Mouse (Mus musculus): ENCODE measurements around the gene Shroom3.

Shroom3 gene

DNA sequence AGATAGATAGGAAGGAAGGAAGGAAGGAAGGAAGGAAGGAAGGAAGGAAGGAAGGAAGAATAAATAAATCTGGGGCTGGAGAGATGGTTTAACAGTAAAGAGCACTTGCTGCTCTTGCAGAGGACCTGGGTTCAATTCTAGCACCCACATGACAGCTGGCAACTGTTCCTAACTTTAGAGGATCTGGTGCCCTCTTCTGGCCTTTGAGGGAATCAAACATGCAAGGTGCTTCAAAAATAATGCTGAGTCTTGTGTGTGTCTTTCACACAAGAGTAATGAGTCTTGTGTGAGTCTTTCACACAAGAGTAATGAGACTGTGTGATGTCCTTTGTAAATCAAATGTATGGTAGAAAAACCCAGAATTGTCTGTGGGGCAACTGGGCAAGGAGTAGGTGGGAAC, 299.4 kb downstream of the Shroom3 start:
- no peak for DNase-seq

DNA sequence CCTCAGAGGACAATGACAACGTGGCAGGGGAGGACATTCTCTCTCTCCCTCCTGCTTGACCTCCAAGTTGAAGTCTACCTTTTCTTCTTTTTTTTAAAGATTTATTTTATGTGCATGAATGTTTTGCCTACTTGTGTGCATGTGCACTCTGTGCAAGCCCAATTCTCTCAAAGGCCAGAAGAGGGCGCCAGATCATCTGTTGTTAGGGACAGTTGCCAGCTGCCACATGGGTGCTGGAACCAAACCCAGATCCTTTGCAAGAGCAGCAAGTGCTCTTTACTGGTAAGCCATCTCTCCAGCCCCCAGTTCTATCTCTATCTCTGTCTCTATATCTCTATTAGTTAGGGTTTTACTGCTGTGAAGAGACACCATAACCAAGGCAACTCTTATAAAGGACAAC, 300.7 kb downstream of the Shroom3 start:
- no peak for DNase-seq

GRCm38 (mm10) chr5:92984692-92985091, 301.5 kb downstream of the Shroom3 start:
- no peak for DNase-seq

- no peak for DNase-seq
These were observed 302.2 kb downstream of the Shroom3 start for GRCm38 (mm10) chr5:92985391-92985790.

DNA sequence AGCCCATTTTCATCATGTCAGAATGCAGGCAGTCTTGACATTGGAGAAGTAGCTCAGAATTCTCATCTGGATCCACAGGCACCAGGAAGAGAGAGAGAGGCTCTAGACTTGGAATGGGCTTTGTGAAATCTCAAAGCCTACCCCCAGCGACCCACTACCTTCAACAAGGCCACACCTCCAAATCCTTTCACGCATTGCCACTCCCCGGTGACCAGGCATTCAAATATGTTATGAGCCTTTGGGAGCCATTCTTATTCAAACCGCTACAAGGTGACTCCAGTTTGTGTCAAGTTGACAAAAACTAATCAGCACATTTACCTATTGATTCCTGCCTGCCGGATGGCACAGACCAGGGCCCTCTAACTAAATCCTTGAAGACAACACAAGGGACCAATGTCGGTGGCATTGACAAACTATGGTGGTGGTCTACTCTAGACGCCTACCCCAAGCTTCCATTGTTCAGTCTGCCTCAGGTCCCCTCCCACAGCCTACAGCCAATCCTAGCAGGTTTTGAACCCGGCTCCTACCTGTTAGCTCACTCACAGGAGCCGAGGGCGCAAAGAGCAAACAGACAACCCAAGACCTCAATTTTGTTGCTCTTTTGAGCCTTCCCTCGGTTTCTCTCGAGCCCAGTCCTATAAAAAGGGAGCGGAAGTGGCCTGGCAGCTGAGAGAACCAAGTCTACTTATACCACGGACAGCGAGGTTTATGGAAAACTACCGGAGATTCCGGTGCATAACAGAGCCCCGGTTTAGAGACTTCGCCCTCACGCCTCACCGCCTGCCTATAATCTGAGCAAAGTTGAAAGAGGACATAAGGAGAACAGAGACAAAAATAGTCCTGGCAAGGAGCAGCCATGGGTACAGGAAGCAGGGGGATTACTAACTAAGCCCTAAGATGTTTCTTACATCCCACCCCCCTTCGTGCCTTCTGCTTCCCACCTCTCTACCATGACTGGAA, 303.7 kb downstream of the Shroom3 start:
- no peak for DNase-seq

GRCm38 (mm10) chr5:92987891-92988768, 304.9 kb downstream of the Shroom3 start:
- DNase-seq, result no peak

GRCm38 (mm10) chr5:92988769-92989356, 305.6 kb downstream of the Shroom3 start:
- DNase-seq, result no peak

- DNase-seq, result no peak
These were observed 308.9 kb downstream of the Shroom3 start for GRCm38 (mm10) chr5:92992106-92992505.

GRCm38 (mm10) chr5:92994309-92994708, 311.1 kb downstream of the Shroom3 start:
- DNase-seq, result no peak

- DNase-seq, result no peak
These were observed 311.6 kb downstream of the Shroom3 start for GRCm38 (mm10) chr5:92994861-92995260.

DNA sequence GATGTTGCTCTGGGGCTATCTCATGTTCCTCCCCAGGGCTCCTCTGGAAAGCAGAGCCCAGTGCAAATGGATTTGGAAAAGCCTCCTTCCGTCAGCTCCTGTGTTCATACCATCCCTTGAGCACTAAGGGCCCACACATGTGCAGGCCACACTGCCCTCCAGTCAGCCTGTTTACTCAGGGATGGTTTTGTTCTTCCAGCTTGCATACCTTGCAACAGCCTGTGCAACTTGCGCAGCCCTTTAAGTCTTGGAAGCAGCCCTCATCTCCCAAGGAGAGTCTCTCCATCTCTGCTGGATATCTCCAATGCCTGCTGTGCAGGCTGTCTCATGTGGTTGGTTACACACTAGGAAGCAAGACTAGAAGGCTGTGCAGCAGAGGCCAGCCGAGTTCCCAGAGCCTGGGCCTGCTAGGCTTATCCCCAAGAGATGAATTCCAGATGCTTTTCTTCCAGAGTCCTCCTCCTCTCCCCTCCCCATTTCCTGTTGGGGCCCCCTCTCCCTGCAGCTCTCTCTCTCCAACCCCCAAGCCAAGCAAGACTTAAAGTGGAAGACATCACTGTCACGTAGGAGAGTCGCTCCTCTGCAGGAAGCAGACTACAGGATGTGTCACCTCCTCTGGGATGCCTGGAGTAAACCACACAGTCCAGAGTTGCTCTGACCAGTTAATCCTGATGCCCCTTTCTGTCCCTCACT, 314.3 kb downstream of the Shroom3 start:
- peak; percentile 41 for DNase-seq

DNA sequence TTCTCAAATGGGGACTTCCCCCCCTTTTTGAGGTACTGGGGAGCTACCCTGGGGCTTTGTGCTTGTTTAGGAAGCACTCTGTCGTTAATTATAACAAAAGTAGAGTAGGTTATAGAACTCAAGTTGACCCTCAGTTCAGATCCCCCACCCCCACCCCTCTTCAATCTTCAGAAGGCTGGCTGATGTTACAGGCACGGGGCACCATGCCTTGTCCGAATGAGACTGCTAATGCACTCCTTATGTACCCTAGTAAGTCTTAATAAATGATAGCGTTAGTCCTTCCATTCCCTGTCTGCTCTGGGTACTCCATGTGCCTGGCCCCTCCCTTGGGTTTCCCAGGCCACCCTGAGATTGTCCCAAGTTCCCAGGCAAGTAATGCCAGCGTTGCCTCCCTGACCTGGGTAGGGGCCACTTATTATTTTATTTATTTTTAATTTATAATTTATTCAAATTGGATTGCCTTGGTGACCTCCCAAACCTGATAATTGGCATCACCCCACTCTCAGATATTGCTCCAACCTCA, 315.3 kb downstream of the Shroom3 start:
- no peak for DNase-seq

DNA sequence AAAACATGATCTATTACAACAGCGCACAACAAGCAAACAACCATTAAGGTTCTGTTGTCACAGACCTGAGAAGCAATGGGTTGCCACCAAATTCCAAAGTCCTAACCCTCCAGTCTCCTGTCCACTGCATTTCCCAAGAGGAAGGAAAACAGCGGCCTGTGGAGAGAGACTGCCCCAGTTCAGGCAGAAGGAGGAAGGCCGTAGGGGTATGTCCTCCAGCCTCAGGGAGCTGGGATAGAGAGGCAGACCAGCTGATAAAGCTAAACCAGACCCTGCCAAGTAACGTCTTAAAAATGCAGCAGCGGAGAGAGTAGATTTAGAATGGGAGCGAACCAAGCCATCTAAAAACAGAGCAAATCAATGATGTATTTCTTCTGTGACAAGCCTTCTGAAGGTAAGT, 316.8 kb downstream of the Shroom3 start:
- no peak for DNase-seq

- no peak for DNase-seq
These were observed 317.8 kb downstream of the Shroom3 start for GRCm38 (mm10) chr5:93000774-93001757.

DNA sequence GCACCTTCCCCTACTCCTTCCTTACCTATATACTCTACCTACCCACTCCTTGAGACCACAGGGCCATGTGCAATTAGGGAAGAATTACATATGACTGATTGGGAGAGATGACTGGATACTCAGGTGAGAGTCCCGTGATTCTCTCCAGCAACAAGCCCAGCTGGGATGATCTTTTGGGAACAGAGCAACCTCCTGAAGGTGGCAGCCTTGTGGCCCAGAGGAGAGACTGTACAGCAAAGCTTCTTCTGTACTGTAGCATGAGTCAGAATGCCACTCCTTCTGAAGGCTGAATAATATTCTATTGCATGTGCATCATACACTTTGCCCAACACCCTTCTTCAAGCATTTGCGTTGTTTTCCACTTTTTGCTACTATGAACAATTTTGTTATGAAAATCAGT, 319.4 kb downstream of the Shroom3 start:
- no peak for DNase-seq

- peak; percentile 40 for DNase-seq
These were observed 322.1 kb downstream of the Shroom3 start for GRCm38 (mm10) chr5:93005229-93005814.

- no peak for DNase-seq
These were observed 322.6 kb downstream of the Shroom3 start for GRCm38 (mm10) chr5:93005815-93006341.

DNA sequence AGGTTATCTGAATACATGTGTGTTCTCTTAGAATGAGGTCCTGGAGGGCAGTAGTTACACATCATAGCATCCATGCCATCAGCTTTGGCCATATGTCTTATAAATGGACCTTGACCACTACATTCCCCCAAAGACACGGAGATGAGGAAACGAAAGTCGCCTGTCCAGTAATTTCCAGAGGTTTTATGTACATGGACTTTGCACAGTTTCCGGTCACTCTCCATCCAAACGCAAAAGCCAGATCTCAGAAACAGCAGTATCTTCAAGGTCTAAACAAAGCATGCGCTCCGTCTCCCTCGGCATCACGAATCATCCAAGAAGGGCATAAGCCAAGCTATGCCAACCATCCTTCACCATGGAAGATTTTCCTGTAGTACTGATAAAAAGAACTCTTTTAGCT, 325.0 kb downstream of the Shroom3 start:
- DNase-seq, result no peak

All from liver (tissue).